Mouse (Mus musculus) heart, adult 2 months (tissue): ENCODE measurements at regions not wholly inside any gene's neighbourhood (a gene's known extent, or its start where the extent isn't known, plus 50 kb on each side); places are given as distances from the start of the nearest gene placed in this dataset.

Source experiments
- CTCF ChIP-seq: fragments of 200-600 bp; IDR thresholded peaks from 2 replicates; pipeline ENCODE4 v1.8.1; 2022; ENCODE audit warnings: antibody characterized with exemption, mild to moderate bottlenecking, moderate library complexity
- EP300 ChIP-seq: fragments of 200-500 bp; IDR thresholded peaks from 2 replicates; pipeline ENCODE4 v1.6.1; 2011; ENCODE audit warnings: low read depth, low read length, control low read depth; ENCODE audit not compliant: insufficient read depth
- POLR2A ChIP-seq: fragments of 200-500 bp; IDR thresholded peaks from 2 replicates; pipeline ENCODE4 v1.6.1; 2011; ENCODE audit warnings: mild to moderate bottlenecking, low read depth, low read length, control low read depth; ENCODE audit not compliant: insufficient read depth

DNA sequence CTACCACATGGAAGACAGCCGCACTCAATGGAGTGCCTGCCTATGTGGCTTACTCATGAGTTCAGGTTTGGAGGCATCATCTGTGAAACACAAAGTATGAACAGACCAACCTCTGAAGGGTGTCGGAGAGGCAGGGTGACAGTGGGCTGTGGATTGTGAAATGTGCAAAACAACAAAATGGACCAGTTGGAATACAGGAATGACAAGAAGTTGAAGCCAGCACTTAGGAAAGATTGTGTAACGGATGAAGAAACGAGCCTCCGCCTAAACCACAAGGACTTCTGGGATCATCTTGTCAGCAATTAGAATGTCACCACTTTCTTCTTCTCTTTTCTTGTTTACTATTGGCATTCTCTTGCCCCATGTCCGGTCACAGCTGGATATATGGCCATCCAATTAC lies 1100.6 kb downstream of the Mrps31 start:
- TF ChIP-seq POLR2A (no peak), CTCF (no peak), EP300 (no peak)
